Mouse (Mus musculus) neural tube, embryonic 12.5 days (tissue): ENCODE data around the gene Mchr1. TPM values are rescaled to one million over a fixed set of nuclear protein-coding genes. Genes with fewer than 3 reads are reported as not detected.

Experiments used
- polyA plus RNA-seq: library from polyadenylated mRNA; unstranded; fragments of >200 nt; fragmentation: Nextera tagmentation; extraction: Ambion mirVana; gene quantifications from 2 replicates; pipeline ENCODE4 v1.2.1, GENCODE M21; 2016

Gene Mchr1
- polyA plus RNA-seq, 1 experiment from 2014 or later: 1.3 TPM

Other genes with a start within 250 kb of the Mchr1 start
- gene Mrtfa, start 44.7 kb upstream of the Mchr1 start, polyA plus RNA-seq: 26.4 and 30.2 TPM in 2 replicates
- 112 and 119 TPM in 2 replicates for gene Slc25a17, start 125.3 kb downstream of the Mchr1 start, polyA plus RNA-seq
- 190 and 196 TPM in 2 replicates for gene St13, start 164.6 kb downstream of the Mchr1 start, polyA plus RNA-seq
- 9.7 TPM in 2 replicates for gene Xpnpep3, start 164.6 kb downstream of the Mchr1 start, polyA plus RNA-seq
- gene Dnajb7, start 172.8 kb downstream of the Mchr1 start, polyA plus RNA-seq: 1.9 and 2.0 TPM in 2 replicates
- 477 and 510 TPM in 2 replicates for gene Rbx1, start 230.8 kb downstream of the Mchr1 start, polyA plus RNA-seq